Mouse (Mus musculus): ENCODE results near the gene Wdr83. TPM values are rescaled to one million over a fixed set of nuclear protein-coding genes. Genes with fewer than 3 reads are reported as not detected.
A peak's percentile ranks its signal among the peaks of the same experiment; 100 is the strongest.

The Wdr83 gene
- polyA plus RNA-seq, 1 experiment = 64.9 TPM

- no peak for DNase-seq (ENCODE audit: low read depth)
Observed at GRCm38 (mm10) chr8:85074617-85075016, 6.5 kb downstream of the Wdr83 start.

DNA sequence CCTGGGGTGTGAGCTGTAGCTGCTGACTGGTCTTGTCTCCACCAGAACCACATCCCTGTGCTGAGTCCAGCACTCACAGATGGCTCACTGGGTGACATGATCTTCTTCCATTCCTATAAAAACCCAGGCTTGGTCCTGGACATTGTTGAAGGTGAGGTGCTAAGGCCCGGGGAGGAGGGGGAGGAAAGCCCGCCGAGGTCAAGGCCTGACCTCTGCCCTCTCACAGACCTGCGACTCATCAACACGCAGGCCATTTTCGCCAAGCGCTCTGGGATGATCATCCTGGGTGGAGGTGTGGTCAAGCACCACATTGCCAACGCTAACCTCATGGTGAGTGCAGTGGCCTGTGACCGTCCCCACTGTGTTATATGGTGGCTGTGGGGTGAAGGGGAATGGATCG lies 6.9 kb downstream of the Wdr83 start:
- TF ChIP-seq CTCF (IDR thresholded peaks at IDR 0.05; ENCODE audit: borderline replicate concordance, extremely low read depth, insufficient read depth, insufficient read length) (no peak), POLR2A (IDR thresholded peaks at IDR 0.05; ENCODE audit: borderline replicate concordance, extremely low read depth, insufficient read depth, insufficient read length, poor library complexity, severe bottlenecking) (no peak)
- no peak for DNase-seq (ENCODE audit: low read depth)

More at GRCm38 (mm10) chr8:85074617-85075016, 6.5 kb downstream of the Wdr83 start:
- TF ChIP-seq POLR2A (IDR thresholded peaks at IDR 0.05; ENCODE audit: borderline replicate concordance, extremely low read depth, insufficient read depth, insufficient read length, poor library complexity, severe bottlenecking) (no peak), CTCF (IDR thresholded peaks at IDR 0.05; ENCODE audit: borderline replicate concordance, extremely low read depth, insufficient read depth, insufficient read length) (no peak)

DNA sequence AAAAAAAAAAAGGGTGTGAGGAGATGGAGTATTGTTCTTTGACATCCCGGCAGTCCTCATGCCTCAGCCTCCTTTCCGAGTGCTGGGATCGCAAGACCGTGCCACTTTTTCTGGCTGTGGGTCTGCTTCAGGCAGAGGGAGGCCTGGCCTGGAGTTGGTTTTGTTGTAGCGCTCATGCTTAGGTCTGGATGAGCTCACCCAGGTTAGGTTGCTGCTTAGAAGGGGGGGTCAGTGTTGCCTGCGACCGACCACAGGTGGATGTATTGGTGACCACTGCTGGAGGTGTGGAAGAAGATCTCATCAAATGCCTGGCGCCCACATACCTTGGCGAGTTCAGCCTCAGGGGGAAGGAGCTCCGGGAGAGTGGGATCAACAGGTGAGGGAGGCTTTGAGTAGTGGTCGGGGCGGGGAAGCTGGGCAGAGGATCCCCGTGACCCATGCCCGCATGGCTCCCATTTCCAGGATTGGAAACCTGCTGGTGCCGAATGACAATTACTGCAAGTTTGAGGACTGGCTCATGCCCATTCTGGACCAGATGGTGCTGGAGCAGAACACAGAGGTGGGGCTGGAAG lies 8.0 kb downstream of the Wdr83 start:
- TF ChIP-seq POLR2A (IDR thresholded peaks at IDR 0.05; ENCODE audit: borderline replicate concordance, extremely low read depth, insufficient read depth, insufficient read length, poor library complexity, severe bottlenecking) = no peak
- no peak for TF ChIP-seq CTCF (IDR thresholded peaks at IDR 0.05; ENCODE audit: borderline replicate concordance, extremely low read depth, insufficient read depth, insufficient read length)
- DNase-seq (ENCODE audit: low read depth) = no peak

GRCm38 (mm10) chr8:85072364-85072929 lies 8.7 kb downstream of the Wdr83 start:
- DNase-seq (ENCODE audit: low read depth) = no peak
- TF ChIP-seq POLR2A (IDR thresholded peaks at IDR 0.05; ENCODE audit: borderline replicate concordance, extremely low read depth, insufficient read depth, insufficient read length, poor library complexity, severe bottlenecking) = no peak
- TF ChIP-seq CTCF (IDR thresholded peaks at IDR 0.05; ENCODE audit: borderline replicate concordance, extremely low read depth, insufficient read depth, insufficient read length) = no peak

DNA sequence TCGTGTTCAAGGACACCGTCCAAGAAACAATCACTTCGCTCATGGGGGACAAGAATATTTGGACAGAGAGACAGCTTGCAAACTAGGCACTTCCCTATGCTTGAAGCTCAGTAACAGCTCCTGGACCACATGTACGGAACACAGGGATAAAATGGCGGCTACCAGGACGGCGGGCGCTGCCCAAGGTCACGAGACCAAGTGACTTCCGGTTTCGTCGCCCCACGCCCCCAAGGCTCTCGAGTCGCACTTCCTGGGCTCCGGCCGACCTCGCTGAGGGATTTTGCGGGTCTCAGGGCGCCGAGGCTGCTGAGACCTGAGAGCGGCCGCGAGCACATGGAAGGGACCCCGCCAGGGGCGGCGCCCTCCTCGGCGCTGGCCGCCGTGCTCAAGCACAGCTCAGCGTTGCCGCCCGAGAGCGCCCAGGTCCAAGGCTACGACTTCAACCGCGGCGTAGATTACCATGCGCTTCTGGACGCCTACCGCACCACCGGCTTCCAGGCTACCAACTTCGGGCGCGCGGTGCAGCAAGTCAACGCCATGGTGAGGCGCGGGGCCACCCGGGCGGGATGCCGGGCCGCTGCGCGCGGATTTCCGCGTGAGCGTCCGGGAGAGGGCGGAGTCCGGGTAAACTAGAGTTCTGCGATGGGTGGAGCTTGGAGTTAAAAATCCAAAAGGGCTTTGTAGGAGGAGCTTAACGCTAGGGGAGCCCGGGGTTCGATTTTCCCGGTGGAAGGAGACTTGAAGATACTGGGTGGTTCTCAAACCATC lies 9.4 kb downstream of the Wdr83 start, which contains the start of gene Dhps:
TSS of gene Dhps (plus strand) at position 244 of the 768 bp plus-strand sequence.
- no peak for TF ChIP-seq CTCF (IDR thresholded peaks at IDR 0.05; ENCODE audit: borderline replicate concordance, extremely low read depth, insufficient read depth, insufficient read length)
- TF ChIP-seq POLR2A (IDR thresholded peaks at IDR 0.05; ENCODE audit: borderline replicate concordance, extremely low read depth, insufficient read depth, insufficient read length, poor library complexity, severe bottlenecking) = peak; percentile 64

GRCm38 (mm10) chr8:85071041-85071440 lies 10.1 kb downstream of the Wdr83 start:
- no peak for TF ChIP-seq POLR2A (IDR thresholded peaks at IDR 0.05; ENCODE audit: borderline replicate concordance, extremely low read depth, insufficient read depth, insufficient read length, poor library complexity, severe bottlenecking)
- TF ChIP-seq CTCF (IDR thresholded peaks at IDR 0.05; ENCODE audit: borderline replicate concordance, extremely low read depth, insufficient read depth, insufficient read length) = no peak

More for the DNA sequence above, 9.4 kb downstream of the Wdr83 start, which contains the start of gene Dhps:
- peak; percentile 97 for DNase-seq (ENCODE audit: low read depth)

DNA sequence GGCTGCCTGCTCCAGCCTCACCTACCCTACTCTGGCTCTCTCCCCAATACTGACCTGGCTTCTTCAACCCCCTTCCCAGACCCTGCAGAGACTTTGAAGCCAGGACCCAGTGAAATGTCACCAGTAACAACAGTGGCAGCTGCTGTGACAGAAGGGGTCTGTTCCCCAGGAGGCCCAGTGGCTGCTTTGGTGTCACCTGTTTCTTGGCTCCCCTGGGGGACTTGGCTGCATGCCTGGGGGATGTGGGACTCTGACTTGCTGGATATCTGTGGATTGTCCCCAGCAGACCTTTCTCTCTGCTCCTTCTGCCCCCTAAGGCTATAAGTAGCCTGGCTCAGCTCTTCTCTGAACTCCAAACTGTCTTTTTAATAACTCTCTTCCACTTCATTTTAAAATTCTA lies 13.1 kb downstream of the Wdr83 start, which contains the start of gene Gm5741:
TSS of gene Gm5741 (minus strand) at position 1 of the 400 bp plus-strand sequence.
- TF ChIP-seq CTCF (IDR thresholded peaks at IDR 0.05; ENCODE audit: borderline replicate concordance, extremely low read depth, insufficient read depth, insufficient read length) (no peak), POLR2A (IDR thresholded peaks at IDR 0.05; ENCODE audit: borderline replicate concordance, extremely low read depth, insufficient read depth, insufficient read length, poor library complexity, severe bottlenecking) (no peak)
- DNase-seq (ENCODE audit: low read depth) = no peak

More at GRCm38 (mm10) chr8:85071041-85071440, 10.1 kb downstream of the Wdr83 start:
- no peak for DNase-seq (ENCODE audit: low read depth)

- DNase-seq (ENCODE audit: low read depth) = no peak
- TF ChIP-seq CTCF (IDR thresholded peaks at IDR 0.05; ENCODE audit: borderline replicate concordance, extremely low read depth, insufficient read depth, insufficient read length) = no peak
- no peak for TF ChIP-seq POLR2A (IDR thresholded peaks at IDR 0.05; ENCODE audit: borderline replicate concordance, extremely low read depth, insufficient read depth, insufficient read length, poor library complexity, severe bottlenecking)
Observed at GRCm38 (mm10) chr8:85067155-85067554, 14.0 kb downstream of the Wdr83 start.

- DNase-seq (ENCODE audit: low read depth) = no peak
- TF ChIP-seq POLR2A (IDR thresholded peaks at IDR 0.05; ENCODE audit: borderline replicate concordance, extremely low read depth, insufficient read depth, insufficient read length, poor library complexity, severe bottlenecking) = no peak
- no peak for TF ChIP-seq CTCF (IDR thresholded peaks at IDR 0.05; ENCODE audit: borderline replicate concordance, extremely low read depth, insufficient read depth, insufficient read length)
Observed at GRCm38 (mm10) chr8:85065213-85065612, 15.9 kb downstream of the Wdr83 start.

- no peak for DNase-seq (ENCODE audit: low read depth)
- TF ChIP-seq CTCF (IDR thresholded peaks at IDR 0.05; ENCODE audit: borderline replicate concordance, extremely low read depth, insufficient read depth, insufficient read length) (no peak), POLR2A (IDR thresholded peaks at IDR 0.05; ENCODE audit: borderline replicate concordance, extremely low read depth, insufficient read depth, insufficient read length, poor library complexity, severe bottlenecking) (no peak)
Observed at GRCm38 (mm10) chr8:85062603-85063002, 18.5 kb downstream of the Wdr83 start.

DNA sequence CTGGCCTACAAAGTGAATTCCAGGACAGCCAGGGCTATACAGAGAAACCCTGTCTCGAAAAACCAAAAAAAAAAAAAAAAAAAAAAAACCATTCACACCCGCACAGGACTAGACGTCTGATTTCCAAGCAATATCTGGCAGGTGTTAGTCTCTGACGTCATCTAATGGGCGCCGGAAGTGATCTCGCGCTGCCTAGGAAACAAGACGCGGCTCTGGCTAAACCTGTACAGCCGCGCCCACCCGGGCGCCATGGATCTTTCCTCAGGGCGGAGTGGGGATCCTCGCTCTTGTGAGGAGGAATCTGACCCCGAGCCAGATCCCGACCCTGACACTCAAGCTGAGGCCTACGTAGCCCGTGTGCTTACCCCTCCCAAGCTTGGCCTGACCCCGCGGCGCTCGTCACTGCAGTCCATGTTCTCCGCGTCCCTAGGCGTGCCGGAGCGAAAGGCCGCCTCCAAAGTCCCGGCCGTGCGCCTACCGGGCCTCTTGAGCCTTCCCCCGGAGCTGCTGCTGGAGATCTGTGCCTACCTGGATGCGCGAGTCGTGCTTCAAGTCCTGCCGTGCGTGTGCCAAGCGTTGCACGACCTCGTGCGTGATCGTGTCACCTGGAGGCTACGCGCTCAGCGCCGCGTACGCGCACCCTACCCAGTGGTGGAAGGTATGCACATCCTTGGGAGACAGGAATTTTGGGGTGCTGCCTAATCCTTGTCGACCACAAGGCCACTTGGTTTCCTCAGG lies 21.1 kb downstream of the Wdr83 start, which contains the start of gene Fbxw9:
TSS of gene Fbxw9 (plus strand) at position 177 of the 738 bp plus-strand sequence.
- DNase-seq (ENCODE audit: low read depth) = peak; percentile 98
- 0 out of 2 replicates have a peak, but pooled peaks have one; percentile 25 for TF ChIP-seq POLR2A (IDR thresholded peaks at IDR 0.05; ENCODE audit: borderline replicate concordance, extremely low read depth, insufficient read depth, insufficient read length, poor library complexity, severe bottlenecking)
- no peak for TF ChIP-seq CTCF (IDR thresholded peaks at IDR 0.05; ENCODE audit: borderline replicate concordance, extremely low read depth, insufficient read depth, insufficient read length)
